Mouse (Mus musculus): ENCODE data around the gene Lcn2.

Lcn2 gene

GRCm38 (mm10) chr2:32387706-32388490 lies at the start of gene Lcn2:
Lcn2 (minus strand) TSS chr2:32388252.
- DNase-seq (ENCODE audit: low read depth, low spot score) = no peak

GRCm38 (mm10) chr2:32437612-32438166 lies 49.6 kb upstream of the Lcn2 start:
- DNase-seq (ENCODE audit: low read depth, low spot score) = no peak

DNA sequence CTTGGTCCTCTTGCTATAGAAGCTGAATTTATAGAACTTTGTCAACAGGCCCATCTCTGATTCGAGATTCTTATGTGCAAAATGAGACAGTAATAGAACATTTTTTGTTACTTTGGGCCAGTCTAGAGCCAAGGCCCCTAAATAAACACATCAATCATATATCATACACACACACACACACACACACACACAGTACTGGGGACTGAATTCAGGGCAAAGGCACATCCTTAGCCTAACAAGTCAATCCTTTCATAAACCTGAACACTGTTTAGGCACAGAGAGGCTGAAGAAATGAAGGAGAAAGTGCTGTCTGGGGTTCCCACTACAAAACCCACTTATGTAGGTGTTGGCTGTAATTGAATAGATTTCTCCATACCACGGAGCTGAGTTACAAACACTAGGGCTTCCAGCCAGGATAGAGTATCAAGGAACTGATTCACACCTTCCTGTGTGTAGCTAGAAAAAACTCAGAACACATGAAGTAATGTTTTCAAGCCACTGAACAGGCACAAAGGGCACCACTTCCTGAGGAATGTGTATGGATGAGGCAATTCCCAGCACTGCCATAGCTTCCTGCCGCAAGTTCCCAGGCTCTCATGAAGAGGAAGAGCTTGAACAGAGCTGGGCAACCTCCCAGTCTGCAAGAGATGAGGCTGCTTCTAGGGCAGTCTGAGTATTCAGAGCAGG lies 48.8 kb upstream of the Lcn2 start:
- DNase-seq (ENCODE audit: low read depth, low spot score) = no peak

DNA sequence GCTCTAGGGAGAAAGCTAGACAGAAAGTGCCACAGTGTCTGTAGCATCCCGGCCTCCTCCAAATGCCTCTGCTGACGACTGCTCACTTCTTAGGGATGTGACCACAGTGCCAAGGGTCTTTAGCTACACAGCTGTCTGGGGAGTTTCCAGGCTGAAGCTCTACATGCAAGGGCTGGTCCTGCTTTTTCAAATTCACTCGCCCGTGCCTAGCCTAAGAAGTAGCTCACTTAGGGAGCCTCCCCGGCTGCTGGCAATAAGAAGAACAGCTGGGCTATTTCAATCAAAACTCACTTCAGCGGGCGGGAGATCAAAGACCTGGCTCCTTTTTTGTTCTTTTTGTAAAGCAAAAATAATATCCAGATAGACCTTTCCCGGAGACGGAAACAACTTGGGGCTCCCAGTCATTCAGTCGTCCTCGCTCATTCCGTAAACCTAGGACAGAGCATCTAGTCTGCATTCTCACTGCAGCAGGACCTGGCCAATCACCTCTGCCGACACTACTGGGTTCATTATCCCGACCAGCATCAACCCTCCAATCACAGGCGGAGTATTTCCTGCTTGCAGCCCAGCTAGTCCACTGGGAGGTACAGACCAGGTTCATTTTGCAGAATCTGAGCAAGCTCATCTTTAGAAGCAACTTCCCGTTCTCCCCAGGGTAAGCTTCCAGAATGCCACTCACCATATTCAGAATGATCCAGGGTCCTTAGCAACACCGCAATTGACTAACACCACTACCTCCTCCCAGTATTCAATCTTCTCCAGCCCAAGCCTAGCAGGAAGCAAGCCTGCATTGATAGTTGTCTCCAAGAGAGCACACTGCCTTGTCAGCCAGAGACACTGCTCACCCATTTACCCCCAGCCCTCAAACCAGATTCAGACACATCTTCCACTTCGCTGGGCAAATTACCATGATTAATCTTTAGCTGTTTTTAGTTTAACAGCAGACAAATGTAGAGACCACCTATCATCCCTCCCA lies 42.9 kb upstream of the Lcn2 start:
- peak; percentile 85 for DNase-seq (ENCODE audit: low read depth, low spot score)

- no peak for DNase-seq (ENCODE audit: low read depth, low spot score)
These were observed 41.3 kb upstream of the Lcn2 start for GRCm38 (mm10) chr2:32429215-32429891.

DNA sequence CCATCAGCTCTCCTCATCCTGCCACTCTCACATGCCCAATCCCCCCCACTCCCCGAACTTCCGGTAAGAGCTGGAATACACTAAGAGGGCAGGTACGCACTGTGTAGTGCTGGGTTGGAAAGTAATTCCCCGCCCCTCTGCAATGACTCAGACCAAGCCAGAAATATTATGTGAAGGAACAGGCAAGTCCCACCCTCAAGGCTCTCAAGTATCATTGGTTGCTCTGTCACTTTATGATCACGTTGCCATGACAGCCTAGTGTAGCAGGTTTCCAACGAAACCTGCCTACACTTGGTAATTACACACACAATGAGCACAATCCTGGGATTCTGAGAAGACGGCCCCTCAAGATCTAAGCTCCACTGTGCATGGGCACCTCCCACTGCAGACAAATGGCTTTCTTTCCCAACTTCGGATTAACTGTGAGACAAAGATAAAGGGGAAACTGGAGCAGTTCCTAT lies 40.2 kb upstream of the Lcn2 start:
- DNase-seq (ENCODE audit: low read depth, low spot score) = no peak

- DNase-seq (ENCODE audit: low read depth, low spot score) = no peak
These were observed 39.7 kb upstream of the Lcn2 start for GRCm38 (mm10) chr2:32427720-32428119.

- DNase-seq (ENCODE audit: low read depth, low spot score) = no peak
These were observed 38.1 kb upstream of the Lcn2 start for GRCm38 (mm10) chr2:32426141-32426540.

- no peak for DNase-seq (ENCODE audit: low read depth, low spot score)
These were observed 37.5 kb upstream of the Lcn2 start for GRCm38 (mm10) chr2:32425568-32425967.

- no peak for DNase-seq (ENCODE audit: low read depth, low spot score)
These were observed 36.7 kb upstream of the Lcn2 start for GRCm38 (mm10) chr2:32424796-32425195.

DNA sequence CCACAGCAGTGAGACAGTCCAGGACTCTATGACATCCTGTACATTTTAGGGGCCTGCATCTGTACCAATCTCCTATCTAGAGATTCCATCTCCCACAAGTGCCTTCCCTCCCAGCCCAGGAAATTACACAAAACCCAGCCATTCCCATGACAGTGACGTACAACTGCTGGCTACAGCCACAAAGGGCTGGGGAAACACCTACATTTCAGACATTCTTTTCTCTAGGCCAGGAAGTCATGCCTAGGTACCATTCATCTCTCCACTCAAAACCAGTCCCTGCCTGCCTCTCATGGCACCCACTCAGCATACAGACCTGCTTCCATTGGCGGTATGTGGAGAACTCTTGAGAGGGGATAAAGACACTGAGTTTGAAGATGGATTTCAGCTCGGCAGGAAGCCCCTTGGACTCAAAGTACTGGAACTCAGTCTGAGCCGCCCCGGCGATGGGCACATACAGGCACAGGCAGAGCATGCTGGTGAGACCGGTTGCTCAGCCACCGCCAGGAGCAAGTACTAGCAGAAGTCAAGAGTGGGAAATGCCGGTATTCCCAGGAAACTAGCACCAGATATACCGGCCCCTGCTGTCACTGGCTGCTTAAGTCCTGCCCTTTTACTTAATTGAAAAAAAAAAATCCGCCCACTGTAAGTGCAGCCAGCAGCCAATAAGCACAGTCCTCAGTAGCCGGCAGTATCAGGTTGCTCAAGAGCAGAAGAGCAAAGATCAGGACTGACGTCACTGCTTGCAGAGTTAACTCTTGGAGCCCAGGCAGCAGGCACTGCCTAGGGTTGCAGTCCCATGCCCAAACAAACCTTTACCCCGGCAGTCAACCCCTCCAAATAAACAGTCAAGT lies 35.7 kb upstream of the Lcn2 start:
- DNase-seq (ENCODE audit: low read depth, low spot score) = peak; percentile 86

DNA sequence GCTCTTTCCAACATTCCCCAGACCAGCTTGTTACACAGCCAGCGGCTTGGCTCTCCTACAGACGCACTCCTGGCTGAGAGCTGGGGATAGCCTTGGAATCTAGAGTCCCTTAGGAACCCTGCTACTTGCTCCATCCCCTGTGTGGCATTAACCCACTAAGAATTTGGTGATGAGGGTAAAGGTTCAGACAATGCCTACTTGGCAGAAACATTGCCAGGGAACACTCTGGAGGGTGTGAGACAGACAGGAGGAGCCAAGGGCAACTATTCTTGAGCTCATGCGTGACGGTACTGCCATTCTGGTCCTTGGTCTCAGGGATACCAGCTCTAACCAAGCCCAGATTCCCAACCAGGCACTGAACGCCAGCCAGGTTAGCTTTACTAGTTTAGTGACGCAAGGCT lies 33.8 kb upstream of the Lcn2 start:
- DNase-seq (ENCODE audit: low read depth, low spot score) = no peak

- no peak for DNase-seq (ENCODE audit: low read depth, low spot score)
These were observed 32.6 kb upstream of the Lcn2 start for GRCm38 (mm10) chr2:32420647-32421046.

GRCm38 (mm10) chr2:32420066-32420608 lies 32.1 kb upstream of the Lcn2 start:
- DNase-seq (ENCODE audit: low read depth, low spot score) = no peak

DNA sequence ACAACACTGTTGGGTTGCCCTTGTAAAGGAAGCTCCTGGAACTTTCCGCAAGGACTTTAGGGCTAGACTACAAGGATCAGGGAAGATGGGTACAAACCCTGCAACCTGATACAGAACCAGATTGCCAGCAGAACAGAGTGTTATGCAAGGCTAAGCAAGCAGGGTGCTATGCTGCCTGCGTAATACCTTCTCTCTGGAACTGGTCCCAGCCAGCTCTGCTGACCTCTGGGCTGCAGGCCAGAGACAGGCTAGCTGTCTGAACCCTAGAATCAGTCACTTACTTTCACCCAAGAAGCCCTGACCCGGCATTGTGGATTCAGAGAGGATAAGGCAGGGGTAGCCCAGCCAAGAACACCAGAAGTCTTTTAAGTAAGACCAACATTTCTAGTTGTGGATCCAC lies 31.3 kb upstream of the Lcn2 start:
- DNase-seq (ENCODE audit: low read depth, low spot score) = no peak

DNA sequence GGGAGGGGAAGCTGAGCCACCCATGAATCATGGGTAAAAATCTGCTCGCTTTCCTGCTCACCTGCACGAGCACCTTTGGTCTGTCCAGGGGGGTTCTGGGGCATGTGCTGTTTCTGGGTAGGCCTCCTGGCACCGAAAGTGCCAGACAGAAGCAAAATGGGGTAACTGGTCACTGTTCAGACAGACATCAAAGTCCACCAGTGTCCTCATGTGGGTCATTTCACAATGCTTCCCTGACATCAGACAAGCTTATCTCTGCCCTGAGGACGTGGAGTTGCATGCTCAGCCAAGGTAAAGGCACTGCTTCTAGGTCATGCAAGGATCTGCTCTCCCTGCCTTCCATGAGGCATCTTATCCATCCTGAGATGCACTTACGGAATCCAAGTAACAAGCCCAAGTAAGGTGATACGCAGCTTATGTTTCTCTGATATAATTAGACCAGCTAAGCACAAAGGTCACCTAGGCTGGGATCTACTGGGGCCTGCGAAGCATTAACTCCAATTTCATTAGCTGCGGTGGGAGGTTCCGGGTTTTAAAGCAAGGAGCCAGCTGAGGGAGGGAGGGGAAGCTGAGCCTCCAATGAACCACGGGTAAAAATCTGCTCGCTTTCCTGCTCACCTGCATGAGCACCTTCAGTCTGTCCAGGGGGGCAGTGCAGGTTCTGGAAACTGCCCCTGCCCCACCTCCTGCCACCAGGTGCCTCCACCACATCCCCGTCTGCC lies 30.5 kb upstream of the Lcn2 start:
- DNase-seq (ENCODE audit: low read depth, low spot score) = no peak

DNA sequence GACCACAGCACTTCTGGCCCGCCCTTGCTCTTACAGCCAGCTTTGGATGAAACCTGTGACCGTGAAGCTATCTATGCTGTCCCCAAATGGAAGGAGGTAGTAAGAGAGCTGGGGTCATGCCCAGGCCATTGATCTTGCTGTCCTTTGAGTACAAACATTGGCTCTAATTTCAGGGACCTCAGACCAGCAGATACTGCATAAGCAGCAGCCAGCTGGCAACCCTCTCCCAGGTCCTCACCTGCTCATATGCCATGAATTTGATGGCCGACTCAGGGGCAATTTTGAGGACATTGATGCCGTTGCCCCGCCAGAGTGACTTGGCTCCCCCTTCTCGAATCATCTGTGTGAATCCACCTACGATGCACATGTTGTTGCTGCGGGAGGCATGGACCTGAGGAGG lies 29.4 kb upstream of the Lcn2 start:
- no peak for DNase-seq (ENCODE audit: low read depth, low spot score)

GRCm38 (mm10) chr2:32416556-32416955 lies 28.5 kb upstream of the Lcn2 start:
- DNase-seq (ENCODE audit: low read depth, low spot score) = no peak

- no peak for DNase-seq (ENCODE audit: low read depth, low spot score)
These were observed 27.7 kb upstream of the Lcn2 start for GRCm38 (mm10) chr2:32415801-32416200.
